Mouse (Mus musculus) hindbrain, embryonic 11.5 days (tissue): ENCODE results near the gene Hbq1b. TPM values are rescaled to one million over a fixed set of nuclear protein-coding genes. Genes with fewer than 3 reads are reported as not detected.
A peak's percentile ranks its signal among the peaks of the same experiment; 100 is the strongest.
"Not testable (repeated sequence)": the region's sequence is repeated elsewhere in the genome, so short reads cannot be mapped to it uniquely, and the experiment has no call there.

ENCODE experiments used
- ATAC-seq: fragments of 200-750 bp; cut with Nextera tagmentation; 2 replicates; pipeline ENCODE4 v1.8.0; 2017; ENCODE audit warnings: mild to moderate bottlenecking, moderate TSS enrichment, moderate library complexity; ENCODE audit not compliant: low FRiP score
- DNase-seq: peaks from one replicate; pipeline ENCODE4 v3.0.0-alpha.2; 2015; ENCODE audit warnings: low spot score
- H3K27ac ChIP-seq: fragments of 300-500 bp; sonication (generic); 2 replicates; pipeline ENCODE4 v1.5.1; 2014; ENCODE audit warnings: mild to moderate bottlenecking, low read depth, low read length
- H3K27me3 ChIP-seq: fragments of 300-500 bp; sonication (generic); 2 replicates; pipeline ENCODE4 v1.6.1; 2014; ENCODE audit warnings: mild to moderate bottlenecking, low read length, moderate library complexity, mixed read lengths; ENCODE audit not compliant: control insufficient read depth, insufficient read depth
- H3K36me3 ChIP-seq: fragments of 300-500 bp; sonication (generic); 2 replicates; pipeline ENCODE4 v1.6.1; 2014; ENCODE audit warnings: mild to moderate bottlenecking, low read length, moderate library complexity, mixed read lengths; ENCODE audit not compliant: control insufficient read depth, insufficient read depth
- H3K4me1 ChIP-seq: fragments of 300-500 bp; sonication (generic); replicated peaks from 2 replicates; pipeline ENCODE4 v1.6.1; 2014; ENCODE audit warnings: low read length, mixed read lengths; ENCODE audit not compliant: control insufficient read depth, insufficient read depth
- H3K4me2 ChIP-seq: fragments of 300-500 bp; sonication (generic); replicated peaks from 2 replicates; pipeline ENCODE4 v1.6.1; 2014; ENCODE audit warnings: mild to moderate bottlenecking, low read depth, low read length
- H3K4me3 ChIP-seq: fragments of 300-500 bp; sonication (generic); 2 replicates; pipeline ENCODE4 v1.5.1; 2014; ENCODE audit warnings: low read depth, low read length
- H3K9ac ChIP-seq: fragments of 300-500 bp; sonication (generic); 2 replicates; pipeline ENCODE4 v1.6.1; 2014; ENCODE audit warnings: low read depth, low read length
- H3K9me3 ChIP-seq: fragments of 300-500 bp; sonication (generic); 2 replicates; pipeline ENCODE4 v1.6.1; 2016; ENCODE audit warnings: low read length; ENCODE audit not compliant: control insufficient read depth
- WGBS: fragments of 180-500 bp; shearing (Covaris S2); extraction: QIAGEN DNeasy Blood & Tissue Kit; methylation state at CpG from one replicate; pipeline ENCODE4 v1.1.7; 2014; 5-methylcytosine and 5-hydroxymethylcytosine counted together
- polyA plus RNA-seq: library from polyadenylated mRNA; unstranded; fragments of >200 nt; fragmentation: Nextera tagmentation; extraction: Ambion mirVana; gene quantifications from 2 replicates; pipeline ENCODE4 v1.2.1, GENCODE M21; 2014

Hbq1b gene
- polyA plus RNA-seq, 1 experiment from 2014 or later, result 6.7 TPM

DNA sequence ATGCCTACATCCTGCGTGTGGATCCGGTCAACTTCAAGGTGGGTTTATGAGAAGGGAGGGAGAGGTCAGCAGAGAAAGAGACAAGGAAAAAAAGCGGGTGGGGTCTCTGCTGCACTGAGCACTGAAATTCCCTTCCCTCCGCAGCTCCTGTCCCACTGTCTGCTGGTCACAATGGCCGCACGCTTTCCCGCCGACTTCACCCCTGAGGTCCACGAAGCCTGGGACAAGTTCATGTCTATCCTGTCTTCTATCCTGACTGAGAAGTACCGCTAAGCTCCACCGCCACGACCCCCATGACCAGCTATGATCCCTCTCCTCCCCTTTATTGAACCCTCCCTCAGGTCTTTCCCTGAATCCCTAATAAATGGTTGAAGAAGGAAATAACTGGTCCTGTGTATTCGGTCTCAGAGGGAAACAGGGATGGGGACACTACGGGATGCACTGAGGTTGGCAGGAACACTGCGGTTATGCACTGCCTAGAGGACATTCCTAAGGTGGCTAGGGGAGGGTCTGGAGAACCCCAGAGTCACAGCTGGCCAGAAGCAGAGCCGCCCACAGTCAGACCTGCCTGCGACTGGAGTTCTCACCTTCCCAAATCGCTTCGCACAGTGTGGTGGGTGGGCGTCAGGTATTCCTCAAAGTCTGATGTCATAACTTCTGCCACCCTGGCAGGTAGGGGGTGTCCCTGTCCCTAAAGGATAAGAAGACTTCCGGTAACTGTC is 8.9 kb upstream of the Hbq1b start:
- H3K27me3 ChIP-seq, result no peaks in the 10 kb centered on the region
- ATAC-seq (0 out of 2 replicates have a peak, but pooled peaks have one; percentile 10), DNase-seq (no peak)
- H3K4me2 ChIP-seq, result no peak overlapping the region
- no peaks in the 10 kb centered on the region for H3K36me3 ChIP-seq
- H3K27ac ChIP-seq, result no peak overlapping the region
- no peaks in the 10 kb centered on the region for H3K9me3 ChIP-seq
- H3K9ac ChIP-seq, result no peak overlapping the region
- H3K4me1 ChIP-seq, result no peaks in the 10 kb centered on the region
- WGBS, result 68% methylated on average over 21 of the region's 21 CpGs
- H3K4me3 ChIP-seq, result no peak overlapping the region

DNA sequence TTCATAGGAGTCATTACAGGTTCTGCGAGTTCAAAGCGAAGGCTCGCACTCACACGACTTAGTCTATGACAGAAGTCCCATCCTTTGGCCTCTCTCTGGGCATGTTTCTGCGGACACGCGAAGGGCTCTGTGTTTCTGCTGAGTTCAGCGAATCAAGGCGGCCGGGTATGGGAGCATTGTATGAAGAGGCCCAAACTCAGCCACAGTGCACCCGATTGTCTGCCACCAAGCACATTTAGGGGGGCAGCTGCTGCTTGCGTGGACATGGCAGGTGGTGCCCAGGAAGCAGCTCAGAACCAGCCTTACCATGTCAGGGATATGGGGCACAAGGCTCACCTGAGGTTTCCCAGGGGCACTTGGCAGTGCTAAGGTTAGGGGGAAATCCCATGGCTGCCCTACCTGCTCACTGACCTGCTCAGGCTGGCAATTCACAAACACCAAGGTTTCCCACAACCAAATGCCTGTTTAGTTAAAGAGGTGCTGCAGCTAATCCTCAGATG is 8.3 kb upstream of the Hbq1b start:
- no peak overlapping the region for H3K4me3 ChIP-seq
- no peaks in the 10 kb centered on the region for H3K4me1 ChIP-seq
- no peaks in the 10 kb centered on the region for H3K36me3 ChIP-seq
- H3K4me2 ChIP-seq, result no peak overlapping the region
- no peaks in the 10 kb centered on the region for H3K27me3 ChIP-seq
- H3K9ac ChIP-seq, result no peak overlapping the region
- H3K27ac ChIP-seq, result no peak overlapping the region
- no peaks in the 10 kb centered on the region for H3K9me3 ChIP-seq
- 79% methylated on average over 12 of the region's 12 CpGs for WGBS
- ATAC-seq, result peak; percentile 38; the same call in 1 of the 2 replicates
- no peak for DNase-seq

DNA sequence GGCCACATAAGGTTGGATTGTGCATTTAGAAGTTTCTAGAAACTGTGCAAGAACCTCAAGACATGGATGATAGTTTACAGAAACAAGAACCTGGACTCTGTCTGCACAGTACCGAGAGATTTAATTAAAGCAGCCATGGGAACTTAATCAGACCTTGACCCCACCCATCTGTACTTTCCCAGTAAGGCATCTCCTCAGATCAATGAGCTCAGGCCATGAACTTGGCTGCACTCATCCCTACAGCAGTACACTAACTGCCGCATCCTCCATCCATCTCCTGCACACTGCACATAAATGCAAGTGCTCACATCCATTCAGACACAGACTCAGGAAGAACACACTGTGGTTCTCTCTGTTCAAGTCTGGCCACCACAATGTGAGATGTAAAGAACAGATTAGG is 6.1 kb upstream of the Hbq1b start:
- H3K4me3 ChIP-seq, result no peak overlapping the region
- DNase-seq (no peak), ATAC-seq (no peak)
- WGBS, result 75% methylated on average over 2 of the region's 2 CpGs
- H3K27me3 ChIP-seq, result no peaks in the 10 kb centered on the region
- no peaks in the 10 kb centered on the region for H3K9me3 ChIP-seq
- no peak overlapping the region for H3K9ac ChIP-seq
- no peaks in the 10 kb centered on the region for H3K4me1 ChIP-seq
- H3K36me3 ChIP-seq, result no peaks in the 10 kb centered on the region
- no peak overlapping the region for H3K27ac ChIP-seq
- H3K4me2 ChIP-seq, result no peak overlapping the region

DNA sequence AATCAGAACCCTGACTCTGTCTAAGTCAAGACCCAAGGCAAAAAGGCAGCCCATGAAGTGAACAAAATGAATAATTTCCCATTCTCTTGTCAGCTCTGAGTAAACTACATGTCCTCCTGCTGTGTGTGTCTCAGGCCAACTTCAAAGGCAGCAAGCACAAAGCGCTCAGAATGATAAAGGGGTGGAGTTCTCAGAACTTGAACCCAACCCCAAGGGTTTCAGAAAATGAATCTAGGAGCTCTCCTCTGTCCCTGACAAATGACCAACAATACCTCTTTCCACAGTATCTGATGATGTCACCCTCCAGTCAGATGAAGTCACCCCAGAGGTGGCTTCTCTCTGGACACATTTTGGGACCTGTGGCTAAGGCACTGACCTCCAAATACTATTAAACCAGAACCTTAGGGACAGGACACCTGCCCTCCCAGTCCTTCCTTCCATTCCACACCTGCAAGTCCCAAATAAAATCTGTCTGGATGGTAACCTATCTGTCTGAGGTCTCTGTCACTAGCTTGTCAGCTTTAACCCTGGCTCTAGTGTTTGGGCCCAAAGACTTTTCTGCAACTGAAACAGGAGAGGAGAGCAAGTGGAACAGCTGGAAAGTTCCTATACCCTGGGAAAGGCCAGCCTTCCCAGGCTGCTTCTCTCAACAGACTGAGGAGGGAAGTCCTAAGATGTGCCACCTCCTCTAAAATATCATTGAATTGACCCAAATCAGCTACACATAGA is 5.2 kb upstream of the Hbq1b start:
- no peak overlapping the region for H3K27ac ChIP-seq
- H3K4me1 ChIP-seq, result no peaks in the 10 kb centered on the region
- 83% methylated on average over 1 of the region's 1 CpGs for WGBS
- no peak for DNase-seq
- H3K27me3 ChIP-seq, result no peaks in the 10 kb centered on the region
- H3K4me3 ChIP-seq, result no peak overlapping the region
- no peak for ATAC-seq
- H3K36me3 ChIP-seq, result no peaks in the 10 kb centered on the region
- H3K9me3 ChIP-seq, result no peaks in the 10 kb centered on the region
- H3K9ac ChIP-seq, result no peak overlapping the region
- H3K4me2 ChIP-seq, result no peak overlapping the region

DNA sequence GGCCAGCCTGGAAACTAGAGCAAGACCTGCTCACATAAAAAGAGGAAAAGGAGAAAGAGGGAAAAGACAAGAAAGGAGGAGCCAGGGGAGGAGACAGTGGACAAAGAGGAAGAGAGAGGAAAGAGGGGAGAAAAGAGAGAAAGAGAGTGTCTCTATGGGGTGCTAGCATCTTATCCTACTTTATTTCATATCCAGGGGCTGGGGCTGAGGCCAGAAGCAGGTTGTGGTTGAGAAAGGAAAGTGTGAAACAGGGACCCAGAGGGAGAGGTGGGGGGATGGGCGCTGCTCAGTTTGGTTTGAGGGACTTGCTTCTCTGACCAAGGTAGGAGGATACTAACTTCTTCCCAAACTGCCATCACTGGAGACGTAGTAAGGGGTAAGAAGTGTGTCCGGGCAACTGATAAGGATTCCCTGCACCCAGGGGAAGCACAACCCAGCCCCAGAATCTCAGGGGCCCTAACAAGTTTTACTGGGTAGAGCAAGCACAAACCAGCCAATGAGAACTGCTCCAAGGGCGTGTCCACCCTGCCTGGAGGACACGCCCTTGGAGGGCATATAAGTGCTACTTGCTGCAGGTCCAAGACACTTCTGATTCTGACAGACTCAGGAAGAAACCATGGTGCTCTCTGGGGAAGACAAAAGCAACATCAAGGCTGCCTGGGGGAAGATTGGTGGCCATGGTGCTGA is 3.5 kb upstream of the Hbq1b start, which contains the start of gene Hba-a1:
Gene Hba-a1, plus strand, starts transcription at position 421 of the 687 bp plus-strand sequence.
- WGBS, result 40% methylated on average over 1 of the region's 5 CpGs
- H3K27ac ChIP-seq, H3K9ac ChIP-seq, H3K4me1 ChIP-seq, H3K9me3 ChIP-seq, H3K27me3 ChIP-seq, H3K4me3 ChIP-seq, H3K4me2 ChIP-seq, ATAC-seq, DNase-seq, H3K36me3 ChIP-seq: not testable (repeated sequence)

DNA sequence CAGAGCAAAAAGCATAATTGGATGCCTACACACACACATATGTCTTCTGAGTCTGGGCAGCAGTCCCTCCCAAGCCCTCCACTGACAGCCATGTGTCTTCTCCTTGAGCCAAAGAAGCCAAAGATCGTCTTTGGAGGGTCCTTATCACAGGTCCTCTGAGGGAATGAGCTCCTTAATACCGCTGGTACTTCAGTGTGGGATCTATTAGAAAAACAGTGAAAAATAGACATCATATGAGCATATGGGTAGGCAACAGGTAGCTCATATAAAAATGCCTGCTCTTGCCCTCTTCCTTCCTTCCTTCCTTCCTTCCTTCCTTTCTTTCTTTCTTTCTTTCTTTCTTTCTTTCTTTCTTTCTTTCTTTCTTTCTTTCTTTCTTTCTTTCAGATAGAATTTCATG is 2.2 kb upstream of the Hbq1b start:
- not testable (repeated sequence) for H3K4me1 ChIP-seq, H3K4me2 ChIP-seq, H3K9ac ChIP-seq, H3K27me3 ChIP-seq, ATAC-seq, DNase-seq, H3K27ac ChIP-seq, H3K4me3 ChIP-seq, H3K36me3 ChIP-seq, H3K9me3 ChIP-seq
- 57% methylated on average over 2 of the region's 2 CpGs for WGBS

DNA sequence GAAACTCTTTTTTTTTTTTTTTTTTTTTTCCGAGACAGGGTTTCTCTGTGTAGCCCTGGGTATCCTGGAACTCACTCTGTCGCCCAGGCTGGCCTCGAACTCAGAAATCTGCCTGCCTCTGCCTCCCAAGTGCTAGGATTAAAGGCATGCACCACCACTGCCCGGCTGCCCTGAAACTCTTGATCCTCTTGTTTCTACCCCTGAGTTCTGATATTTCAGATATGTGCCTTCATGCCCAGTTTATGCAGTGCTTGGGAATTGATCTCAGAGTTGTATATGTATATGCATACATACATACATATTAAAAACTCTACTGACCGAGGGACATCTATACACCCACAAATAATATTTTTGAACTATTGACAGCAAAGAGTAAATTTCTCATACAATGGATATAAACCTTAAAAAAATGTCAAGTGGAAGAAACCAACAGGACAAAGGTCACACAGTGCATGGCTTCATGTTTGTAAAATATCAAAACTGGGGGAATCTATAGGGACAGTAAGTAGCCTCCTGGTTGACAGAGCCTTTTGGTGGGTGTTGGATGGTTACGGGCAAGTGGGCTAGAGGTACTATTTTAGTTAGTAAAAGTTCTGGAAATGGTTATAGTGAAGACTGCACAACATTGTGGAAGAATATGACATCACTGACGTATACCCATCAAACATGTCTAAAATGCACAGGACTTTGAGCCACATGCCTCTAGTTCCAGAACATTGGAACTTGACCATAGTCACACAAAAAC is 1.6 kb upstream of the Hbq1b start:
- no peak overlapping the region for H3K27ac ChIP-seq
- no peak overlapping the region for H3K4me2 ChIP-seq
- H3K4me3 ChIP-seq, result no peak overlapping the region
- no peak overlapping the region for H3K9ac ChIP-seq
- H3K9me3 ChIP-seq, result no peaks in the 10 kb centered on the region
- no peaks in the 10 kb centered on the region for H3K27me3 ChIP-seq
- 87% methylated on average over 7 of the region's 7 CpGs for WGBS
- no peaks in the 10 kb centered on the region for H3K36me3 ChIP-seq
- H3K4me1 ChIP-seq, result no peaks in the 10 kb centered on the region
- DNase-seq (no peak), ATAC-seq (no peak)

DNA sequence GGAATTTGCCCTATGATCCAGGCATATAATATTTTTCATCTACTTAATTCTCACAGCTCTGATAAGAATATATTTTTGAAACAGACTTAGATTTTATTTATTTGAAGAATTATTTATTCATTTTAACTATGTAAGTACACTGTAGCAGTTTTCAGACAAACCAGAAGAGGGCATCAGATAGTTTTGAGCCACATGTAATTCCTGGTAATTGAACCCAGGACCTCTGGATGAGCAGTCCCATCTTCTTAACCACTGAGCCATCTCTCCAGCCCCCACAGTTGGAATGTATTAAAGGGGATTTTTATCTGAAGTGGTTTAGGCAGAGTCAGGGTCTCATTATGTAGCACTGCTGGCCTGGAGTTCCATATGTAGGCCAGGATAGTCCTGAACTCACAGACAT is 878 bp upstream of the Hbq1b start:
- ATAC-seq, H3K36me3 ChIP-seq, H3K27me3 ChIP-seq, H3K9ac ChIP-seq, H3K27ac ChIP-seq, H3K4me1 ChIP-seq, DNase-seq, H3K4me2 ChIP-seq, H3K4me3 ChIP-seq, H3K9me3 ChIP-seq: not testable (repeated sequence)
